Comparison of ENCODE assay signal across 23 mouse cellular contexts in the genomic region with DNA sequence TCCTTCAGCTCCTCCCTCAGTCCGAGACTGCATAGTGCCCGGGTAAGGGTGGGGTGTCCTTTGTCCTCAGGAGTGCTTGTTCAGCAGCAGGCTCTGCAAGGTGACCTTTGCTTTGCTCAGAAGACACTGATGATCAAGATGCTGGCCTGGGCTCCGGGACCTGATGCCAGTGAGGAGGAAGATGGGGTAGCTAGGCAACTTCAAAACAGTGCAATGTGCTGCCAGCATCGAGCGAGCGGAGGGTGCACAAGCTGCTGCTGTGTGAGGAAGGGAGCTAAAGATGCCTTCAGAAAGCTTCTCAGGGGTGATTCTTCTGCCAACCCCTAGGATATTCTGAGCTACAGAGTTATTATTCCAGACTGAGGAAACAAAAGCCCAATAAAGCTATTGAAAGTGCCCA. TPM values are rescaled to one million over a fixed set of nuclear protein-coding genes. Genes with fewer than 3 reads are reported as not detected.
DNase-seq lines count a peak whose midpoint lies in the region; ATAC-seq and TF ChIP-seq lines count a peak whose summit lies in the region.
"Had no signal": no experiment of that assay in that cellular context is flagged by ENCODE, and none has a peak within 500 bp of the region (broad histone marks: within the 10 kb centered on the region; RNA-seq: fewer than 3 reads in every experiment).

No protein-coding gene starts in this region.

- H3K36me3 ChIP-seq in intestine, embryonic 16.5 days (ENCODE audit: control insufficient read depth, insufficient read depth, low read length): no peaks in the 10 kb centered on the region
- H3K36me3 ChIP-seq: embryonic facial prominence, embryonic 13.5 days; forebrain, embryonic 10.5 days; hindbrain, embryonic 12.5 days; intestine, embryonic 15.5 days; limb, embryonic 12.5 days; liver, embryonic 15.5 days had no signal

- peak; percentile 46 for DNase-seq in heart, adult 11 months
- DNase-seq in heart, postnatal 14 days: no peak
- peak; percentile 32 to 44 for DNase-seq in layer of hippocampus, postnatal 14 days (ENCODE audit: low spot score in 2 of 2)
- peak; percentile 36 for DNase-seq in right cerebral cortex, postnatal 14 days
- no peak for DNase-seq in adrenal gland, postnatal 10 days
- DNase-seq in lung, postnatal 4 days: no peak
- DNase-seq: adrenal gland, postnatal 25 days; heart, adult 2 months; lung, postnatal 14 days; thymus, adult 18-20 months had no signal

- TF ChIP-seq POLR2A in cortical plate, adult 2 months (IDR thresholded peaks at IDR 0.05; ENCODE audit: extremely low read depth, insufficient read depth, low read length): peak; percentile 34; the same call in 1 of the 2 replicates

- no peak for ATAC-seq in intestine, embryonic 16.5 days
- ATAC-seq: intestine, embryonic 15.5 days had no signal

- TF ChIP-seq CTCF in cortical plate, adult 2 months (IDR thresholded peaks at IDR 0.05; ENCODE audit: extremely low read depth, insufficient read depth, low read length): no peak

- H3K4me3 ChIP-seq in cortical plate, adult 2 months (ENCODE audit: insufficient read depth, low read length): no peak overlapping the region
- no peak overlapping the region for H3K4me3 ChIP-seq in intestine, embryonic 16.5 days (ENCODE audit: low read length)
- H3K4me3 ChIP-seq: embryonic facial prominence, embryonic 13.5 days; forebrain, embryonic 10.5 days; heart, adult 2 months; hindbrain, embryonic 12.5 days; intestine, embryonic 15.5 days; limb, embryonic 12.5 days; liver, embryonic 15.5 days had no signal

- intact Hi-C loops in heart, postnatal 14 days (cut with DNase I): no loop called here

- no peaks in the 10 kb centered on the region for H3K9me3 ChIP-seq in intestine, embryonic 16.5 days (ENCODE audit: control insufficient read depth, low read length)
- H3K9me3 ChIP-seq: embryonic facial prominence, embryonic 13.5 days; intestine, embryonic 15.5 days; limb, embryonic 12.5 days; liver, embryonic 15.5 days had no signal

- H3K4me2 ChIP-seq in intestine, embryonic 16.5 days (ENCODE audit: low read depth, low read length): no peak overlapping the region
- H3K4me2 ChIP-seq: embryonic facial prominence, embryonic 13.5 days; hindbrain, embryonic 12.5 days; intestine, embryonic 15.5 days; limb, embryonic 12.5 days; liver, embryonic 15.5 days; midbrain, embryonic 11.5 days had no signal

- no peaks in the 10 kb centered on the region for H3K27me3 ChIP-seq in intestine, embryonic 16.5 days (replicated peaks; ENCODE audit: control insufficient read depth, insufficient read depth, low read length)
- H3K27me3 ChIP-seq: embryonic facial prominence, embryonic 13.5 days; hindbrain, embryonic 12.5 days; intestine, embryonic 15.5 days; limb, embryonic 12.5 days; liver, embryonic 15.5 days had no signal

- WGBS in intestine, embryonic 16.5 days: 79% methylated on average over 6 of the region's 6 CpGs

- no peak overlapping the region; the same call in 1 of the 2 replicates for H3K27ac ChIP-seq in cortical plate, adult 2 months (ENCODE audit: insufficient read depth, low read length)
- H3K27ac ChIP-seq in intestine, embryonic 16.5 days (ENCODE audit: low read length): no peak overlapping the region
- H3K27ac ChIP-seq: embryonic facial prominence, embryonic 13.5 days; forebrain, embryonic 10.5 days; heart, adult 2 months; hindbrain, embryonic 12.5 days; intestine, embryonic 15.5 days; limb, embryonic 12.5 days; liver, embryonic 15.5 days had no signal

- H3K9ac ChIP-seq in intestine, embryonic 16.5 days (ENCODE audit: low read depth, low read length): no peak overlapping the region
- H3K9ac ChIP-seq: embryonic facial prominence, embryonic 13.5 days; hindbrain, embryonic 12.5 days; intestine, embryonic 15.5 days; limb, embryonic 12.5 days; liver, embryonic 15.5 days had no signal

- no peaks in the 10 kb centered on the region; the same call in 1 of the 2 replicates for H3K4me1 ChIP-seq in cortical plate, adult 2 months (ENCODE audit: control insufficient read depth, insufficient read depth, low read length)
- H3K4me1 ChIP-seq in intestine, embryonic 16.5 days (ENCODE audit: control insufficient read depth, insufficient read depth, low read length): no peaks in the 10 kb centered on the region
- H3K4me1 ChIP-seq: embryonic facial prominence, embryonic 13.5 days; forebrain, embryonic 10.5 days; hindbrain, embryonic 12.5 days; intestine, embryonic 15.5 days; limb, embryonic 12.5 days; liver, embryonic 15.5 days had no signal

RNA-seq across cellular contexts. Expression of a gene that starts 2.6 kb away (rescaled TPM):
- total RNA-seq in heart, postnatal 14 days (2021): not detected
- polyA plus RNA-seq in cortical plate, adult 2 months (2012; rRNA removed): 0.02 TPM in 1 of 2 replicates, not detected in the other
- total RNA-seq in layer of hippocampus, postnatal 14 days (2021): not detected
- not detected for total RNA-seq in adrenal gland, postnatal 10 days (2021)
- not detected in 2 replicates for polyA plus RNA-seq in intestine, embryonic 16.5 days (2015; fragmentation: Nextera tagmentation; extraction: Ambion mirVana)
- total RNA-seq: adrenal gland, postnatal 25 days; gastrocnemius, adult 8-10 months; heart, adult 2 months; MEL; neutrophil, adult 5-6 weeks had no signal
- polyA plus RNA-seq: forebrain, embryonic 10.5 days; heart, adult 2 months; heart, embryonic 16.5 days; hindbrain, embryonic 12.5 days; intestine, embryonic 15.5 days; limb, embryonic 12.5 days; liver, embryonic 15.5 days; midbrain, embryonic 11.5 days had no signal

RNA-seq across cellular contexts. Expression of a gene that starts 29.3 kb away (rescaled TPM):
- total RNA-seq in heart, postnatal 14 days (2021): not detected
- 3.5 and 3.7 TPM in 2 replicates for polyA plus RNA-seq in cortical plate, adult 2 months (2012; rRNA removed)
- 1 to 10 TPM; 1.1 to 1.3 TPM for total RNA-seq in layer of hippocampus, postnatal 14 days (2021)
- total RNA-seq in adrenal gland, postnatal 10 days (2021): 1 to 10 TPM in 1 of 2 experiments, under 1 TPM in 1; 0.18 to 8.6 TPM
- 0.66 and 0.77 TPM in 2 replicates for polyA plus RNA-seq in intestine, embryonic 16.5 days (2015; fragmentation: Nextera tagmentation; extraction: Ambion mirVana)
- total RNA-seq: adrenal gland, postnatal 25 days; heart, adult 2 months; MEL; neutrophil, adult 5-6 weeks had no signal
- polyA plus RNA-seq: heart, adult 2 months; liver, embryonic 15.5 days had no signal

RNA-seq across cellular contexts. Expression of a gene that starts 59.6 kb away (rescaled TPM):
- 100 to 1,000 TPM; 335 to 337 TPM for total RNA-seq in heart, postnatal 14 days (2021)
- 1,820 and 1,861 TPM in 2 replicates for polyA plus RNA-seq in cortical plate, adult 2 months (2012; rRNA removed)
- total RNA-seq in layer of hippocampus, postnatal 14 days (2021): 1,000 to 10,000 TPM; 1,351 to 1,429 TPM
- total RNA-seq in adrenal gland, postnatal 10 days (2021): 100 to 1,000 TPM; 142 to 154 TPM
- polyA plus RNA-seq in intestine, embryonic 16.5 days (2015; fragmentation: Nextera tagmentation; extraction: Ambion mirVana): 191 and 194 TPM in 2 replicates
- total RNA-seq: MEL; neutrophil, adult 5-6 weeks had no signal

Comparison
In these comparisons a context has a peak if more than half of its experiments do, and no peak if none do; other contexts are left out.
1. DNase-seq: peak in heart, adult 11 months (single experiment), layer of hippocampus, postnatal 14 days (2 of 2) and right cerebral cortex, postnatal 14 days (single experiment); none in heart, postnatal 14 days (0 of 2), adrenal gland, postnatal 10 days (single experiment) and lung, postnatal 4 days (0 of 2).